Mouse (Mus musculus) MEL (cell line): ENCODE data around the gene P3h2. TPM values are rescaled to one million over a fixed set of nuclear protein-coding genes. Genes with fewer than 3 reads are reported as not detected.

Experiments
- DNase-seq: peaks from one replicate; pipeline ENCODE4 v3.0.0; 2011; ENCODE audit warnings: low read depth, low spot score
- H3K27ac ChIP-seq: 2 replicates; pipeline ENCODE4 v1.5.1; 2012; ENCODE audit warnings: low read depth, mild to moderate bottlenecking, control low read depth, low read length, moderate library complexity; ENCODE audit not compliant: control insufficient read depth
- H3K27me3 ChIP-seq, 2 experiments: fragments of 150-350 bp in 1 of 2; sonication (generic) in 1 of 2; 2 replicates each; pipeline ENCODE4 v1.6.1; 2012; ENCODE audit warnings: low read length in 2 of 2, mild to moderate bottlenecking in 2 of 2, improper control_type of control experiment in 1 of 2, moderate library complexity in 1 of 2; ENCODE audit not compliant: insufficient read depth in 2 of 2, control insufficient read depth in 1 of 2
- H3K36me3 ChIP-seq, 2 experiments: 2 replicates each; pipeline ENCODE4 v1.6.1; 2012 to 2014; ENCODE audit warnings: low read length in 2 of 2, improper control_type of control experiment in 1 of 2, inconsistent platforms in 1 of 2, mild to moderate bottlenecking in 1 of 2; ENCODE audit not compliant: insufficient read depth in 2 of 2, control insufficient read depth in 1 of 2
- H3K4me1 ChIP-seq, 2 experiments: fragments of 150-350 bp in 1 of 2; sonication (generic) in 1 of 2; 2 replicates each; pipeline ENCODE4 v1.6.1; 2012; ENCODE audit warnings: low read length in 2 of 2, improper control_type of control experiment in 1 of 2, mild to moderate bottlenecking in 1 of 2; ENCODE audit not compliant: insufficient read depth in 2 of 2, control insufficient read depth in 1 of 2
- H3K4me3 ChIP-seq, 2 experiments: fragments of 150-350 bp in 1 of 2; sonication (generic) in 1 of 2; 2 replicates each; pipeline ENCODE4 v1.5.1; 2012; ENCODE audit warnings: low read depth in 2 of 2, low read length in 2 of 2, mild to moderate bottlenecking in 2 of 2, moderate library complexity in 2 of 2, control low read depth in 1 of 2, improper control_type of control experiment in 1 of 2; ENCODE audit not compliant: control insufficient read depth in 1 of 2, insufficient read depth in 1 of 2
- H3K79me2 ChIP-seq: 2 replicates; pipeline ENCODE4 v1.6.1; 2012; ENCODE audit warnings: mild to moderate bottlenecking, low read length, moderate library complexity; ENCODE audit not compliant: control insufficient read depth, poor library complexity, insufficient read depth
- H3K9ac ChIP-seq: 2 replicates; pipeline ENCODE4 v1.6.1; 2012; ENCODE audit warnings: low read depth, mild to moderate bottlenecking, control low read depth, low read length, moderate library complexity; ENCODE audit not compliant: control insufficient read depth, poor library complexity, severe bottlenecking
- H3K9me3 ChIP-seq: fragments of 150-350 bp; sonication (generic); replicated peaks from 2 replicates; pipeline ENCODE4 v1.6.1; 2012; ENCODE audit warnings: mild to moderate bottlenecking, low read length, improper control_type of control experiment, moderate library complexity; ENCODE audit not compliant: insufficient read depth
- BHLHE40 ChIP-seq: IDR thresholded peaks from 2 replicates; pipeline ENCODE4 v1.6.1; 2012; ENCODE audit warnings: low read depth, mild to moderate bottlenecking, inconsistent platforms, low read length, improper control_type of control experiment, borderline replicate concordance
- CTCF ChIP-seq, 3 experiments: IDR thresholded peaks in 2 of 3; conservative IDR thresholded peaks in 1 of 3; 2 replicates each; pipeline ENCODE4 v1.5.1; 2011 to 2012; ENCODE audit warnings: low read length in 3 of 3, low read depth in 2 of 3, mild to moderate bottlenecking in 2 of 3, improper control_type of control experiment in 1 of 3, inconsistent platforms in 1 of 3, mixed read lengths in 1 of 3, moderate library complexity in 1 of 3; ENCODE audit not compliant: control insufficient read depth in 1 of 3, insufficient read depth in 1 of 3, poor library complexity in 1 of 3, severe bottlenecking in 1 of 3
- E2F4 ChIP-seq: IDR thresholded peaks from 2 replicates; pipeline ENCODE4 v1.6.1; 2011; ENCODE audit warnings: low read depth, low read length, improper control_type of control experiment, borderline replicate concordance
- ELF1 ChIP-seq: IDR thresholded peaks from 2 replicates; pipeline ENCODE4 v1.6.1; 2014; ENCODE audit warnings: low read depth, mild to moderate bottlenecking, inconsistent platforms, low read length, improper control_type of control experiment, moderate library complexity
- GABPA ChIP-seq: IDR thresholded peaks from 2 replicates; pipeline ENCODE4 v1.6.1; 2012; ENCODE audit warnings: low read depth, mild to moderate bottlenecking, inconsistent platforms, low read length, improper control_type of control experiment, moderate library complexity
- GATA1 ChIP-seq: IDR thresholded peaks from 2 replicates; pipeline ENCODE4 v1.6.1; 2011; ENCODE audit warnings: low read depth, low read length, improper control_type of control experiment
- KAT2A ChIP-seq: conservative IDR thresholded peaks from 2 replicates; pipeline ENCODE4 v1.6.1; 2012; ENCODE audit warnings: low read depth, low read length, improper control_type of control experiment, inconsistent platforms
- MAFK ChIP-seq: IDR thresholded peaks from 2 replicates; pipeline ENCODE4 v1.6.1; 2011; ENCODE audit warnings: low read depth, mild to moderate bottlenecking, low read length, improper control_type of control experiment, borderline replicate concordance
- MAZ ChIP-seq: IDR thresholded peaks from 2 replicates; pipeline ENCODE4 v1.6.1; 2012; ENCODE audit warnings: low read depth, mild to moderate bottlenecking, inconsistent platforms, low read length, improper control_type of control experiment
- MYC ChIP-seq: IDR thresholded peaks from 2 replicates; pipeline ENCODE4 v1.6.1; 2011; ENCODE audit warnings: low read depth, mild to moderate bottlenecking, low read length, improper control_type of control experiment, moderate library complexity
- NRF1 ChIP-seq: IDR thresholded peaks from 2 replicates; pipeline ENCODE4 v1.6.1; 2014; ENCODE audit warnings: low read depth, mild to moderate bottlenecking, inconsistent platforms, low read length, improper control_type of control experiment, moderate library complexity; ENCODE audit not compliant: poor library complexity, insufficient read depth, severe bottlenecking
- POLR2A ChIP-seq, 2 experiments: IDR thresholded peaks; 2 replicates each; pipeline ENCODE4 v1.6.1; 2011 to 2012; ENCODE audit warnings: low read length in 2 of 2, mild to moderate bottlenecking in 2 of 2, control low read depth in 1 of 2, improper control_type of control experiment in 1 of 2, low read depth in 1 of 2, moderate library complexity in 1 of 2; ENCODE audit not compliant: control insufficient read depth in 1 of 2, insufficient read depth in 1 of 2, poor library complexity in 1 of 2
- POLR2AphosphoS2 ChIP-seq: IDR thresholded peaks from 2 replicates; pipeline ENCODE4 v1.6.1; 2011; ENCODE audit warnings: low read length, improper control_type of control experiment
- POLR2AphosphoS5 ChIP-seq: IDR thresholded peaks from 2 replicates; pipeline ENCODE4 v1.6.1; 2012; ENCODE audit warnings: low read depth, borderline replicate concordance, mild to moderate bottlenecking, inconsistent platforms, low read length, moderate library complexity, mixed read lengths
- RAD21 ChIP-seq: IDR thresholded peaks from 2 replicates; pipeline ENCODE4 v1.6.1; 2011; ENCODE audit warnings: mild to moderate bottlenecking, low read depth, low read length, improper control_type of control experiment
- TAL1 ChIP-seq: IDR thresholded peaks from 2 replicates; pipeline ENCODE4 v1.6.1; 2012; ENCODE audit warnings: mild to moderate bottlenecking, inconsistent platforms, low read length, moderate library complexity, mixed read lengths
- TBP ChIP-seq: IDR thresholded peaks from 2 replicates; pipeline ENCODE4 v1.8.0; 2011; ENCODE audit warnings: low read depth, low read length, improper control_type of control experiment
- UBTF ChIP-seq: IDR thresholded peaks from 2 replicates; pipeline ENCODE4 v1.6.1; 2012; ENCODE audit warnings: low read depth, mild to moderate bottlenecking, inconsistent platforms, low read length, improper control_type of control experiment, moderate library complexity, borderline replicate concordance; ENCODE audit not compliant: insufficient read depth
- USF1 ChIP-seq: IDR thresholded peaks from 2 replicates; pipeline ENCODE4 v1.6.1; 2014; ENCODE audit warnings: low read depth, mild to moderate bottlenecking, inconsistent platforms, low read length, improper control_type of control experiment, moderate library complexity
- USF2 ChIP-seq, 2 experiments: IDR thresholded peaks; 2 replicates each; pipeline ENCODE4 v1.6.1; 2011 to 2012; ENCODE audit warnings: improper control_type of control experiment in 2 of 2, low read length in 2 of 2, borderline replicate concordance in 1 of 2, inconsistent platforms in 1 of 2, low read depth in 1 of 2, mild to moderate bottlenecking in 1 of 2; ENCODE audit not compliant: insufficient read depth in 1 of 2
- ZC3H11A ChIP-seq: IDR thresholded peaks from 2 replicates; pipeline ENCODE4 v1.6.1; 2012; ENCODE audit warnings: low read depth, mild to moderate bottlenecking, inconsistent platforms, low read length, improper control_type of control experiment
- ZKSCAN1 ChIP-seq: IDR thresholded peaks from 2 replicates; pipeline ENCODE4 v1.6.1; 2012; ENCODE audit warnings: low read depth, mild to moderate bottlenecking, inconsistent platforms, low read length, improper control_type of control experiment, moderate library complexity
- ZMIZ1 ChIP-seq: IDR thresholded peaks from 2 replicates; pipeline ENCODE4 v1.6.1; 2012; ENCODE audit warnings: low read depth, mild to moderate bottlenecking, inconsistent platforms, low read length, improper control_type of control experiment, moderate library complexity
- polyA plus RNA-seq, 2 experiments: library from polyadenylated mRNA; stranded (reverse) in 1 of 2; unstranded in 1 of 2; fragments of >175 nt in 1 of 2; fragments of >200 nt in 1 of 2; gene quantifications; 2 replicates each; pipeline versions ENCODE4 v1.2.1 to v1.2.4; 2012; ENCODE audit warnings: low replicate concordance in 2 of 2, low read depth in 1 of 2; ENCODE audit not compliant: insufficient read length in 2 of 2, insufficient read depth in 1 of 2, missing spikeins in 1 of 2
- total RNA-seq: library from RNA; depleted of rRNA; stranded (reverse); fragments of 300-350 nt; gene quantifications from 2 replicates; pipeline ENCODE4 v1.2.3, GENCODE M21; 2012

The P3h2 gene
- total and polyA plus RNA-seq, 3 experiments, result not detected

DNA sequence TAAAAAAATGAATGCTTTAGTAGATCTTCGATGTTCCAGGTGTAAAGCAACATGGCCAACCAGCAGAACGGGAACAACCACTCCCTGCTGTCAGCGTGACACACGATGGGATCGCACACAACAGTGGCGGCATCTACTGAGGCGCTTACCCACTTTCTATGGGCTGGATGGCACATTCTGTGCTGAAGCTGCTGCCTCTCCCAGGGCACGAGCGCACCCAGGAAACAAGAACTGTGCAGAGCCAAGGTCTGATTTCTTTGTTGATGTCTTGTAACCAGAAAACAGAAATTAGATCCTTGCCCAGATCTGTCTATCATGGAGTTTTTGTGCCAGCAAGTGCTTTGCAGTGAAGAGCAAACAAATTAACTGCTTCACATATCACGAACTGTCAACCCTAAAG lies 147.4 kb downstream of the P3h2 start:
- no peaks in the 10 kb centered on the region for H3K4me1 ChIP-seq
- H3K4me3 ChIP-seq, result no peak overlapping the region
- H3K36me3 ChIP-seq, result no peaks in the 10 kb centered on the region
- TF ChIP-seq USF2 (IDR thresholded peaks at IDR 0.05; ENCODE audit: borderline replicate concordance in 1 of 2, insufficient read depth in 1 of 2, low read depth in 1 of 2, low read length in 2 of 2) (no peak), E2F4 (no peak), POLR2AphosphoS2 (no peak), KAT2A (no peak), GATA1 (no peak), MYC (no peak), RAD21 (no peak), GABPA (no peak), ELF1 (no peak), TAL1 (no peak), MAZ (no peak), POLR2AphosphoS5 (no peak), BHLHE40 (no peak), MAFK (no peak)
- no peaks in the 10 kb centered on the region for H3K79me2 ChIP-seq
- H3K27ac ChIP-seq, result no peak overlapping the region
- no peaks in the 10 kb centered on the region for H3K9me3 ChIP-seq
- H3K9ac ChIP-seq, result no peak overlapping the region
- H3K27me3 ChIP-seq, result no peaks in the 10 kb centered on the region
- no peak for DNase-seq

DNA sequence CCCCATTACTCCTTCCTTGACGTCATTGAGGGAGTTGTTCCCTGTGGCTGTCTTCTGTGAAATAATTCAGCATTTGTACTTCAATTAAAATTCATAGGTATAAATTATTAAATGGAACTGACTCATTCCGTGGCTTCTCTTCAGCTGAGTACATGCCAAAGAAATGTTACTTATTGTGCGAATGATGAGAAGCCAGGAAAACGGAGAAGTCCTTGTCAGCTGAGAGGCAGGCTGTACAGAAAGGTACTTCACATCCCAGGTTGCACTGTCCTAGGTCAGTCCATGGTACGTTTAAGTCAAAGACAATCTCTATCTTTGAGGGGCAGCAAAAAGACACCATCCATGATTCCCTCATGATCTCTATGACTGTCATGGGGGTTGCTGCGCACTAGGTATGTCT lies 148.8 kb downstream of the P3h2 start:
- no peaks in the 10 kb centered on the region for H3K9me3 ChIP-seq
- H3K4me1 ChIP-seq, result no peaks in the 10 kb centered on the region
- no peak overlapping the region for H3K9ac ChIP-seq
- H3K4me3 ChIP-seq, result no peak overlapping the region
- no peaks in the 10 kb centered on the region for H3K79me2 ChIP-seq
- H3K36me3 ChIP-seq, result no peaks in the 10 kb centered on the region
- no peak overlapping the region for H3K27ac ChIP-seq
- TF ChIP-seq UBTF (no peak), USF2 (IDR thresholded peaks at IDR 0.05; ENCODE audit: borderline replicate concordance in 1 of 2, insufficient read depth in 1 of 2, low read depth in 1 of 2, low read length in 2 of 2) (no peak), POLR2AphosphoS5 (no peak), ZC3H11A (no peak), ZMIZ1 (no peak), GATA1 (no peak), CTCF (IDR thresholded peaks at IDR 0.05 in 2 of 3, conservative IDR thresholded peaks at IDR 0.05 in 1 of 3; ENCODE audit: control insufficient read depth in 1 of 3, insufficient read depth in 1 of 3, low read depth in 2 of 3, low read length in 3 of 3, poor library complexity in 1 of 3, severe bottlenecking in 1 of 3) (no peak), NRF1 (no peak), POLR2AphosphoS2 (no peak), TBP (no peak), POLR2A (IDR thresholded peaks at IDR 0.05; ENCODE audit: control insufficient read depth in 1 of 2, insufficient read depth in 1 of 2, low read depth in 1 of 2, low read length in 2 of 2, poor library complexity in 1 of 2) (no peak), ZKSCAN1 (no peak), USF1 (no peak)
- DNase-seq, result no peak
- no peaks in the 10 kb centered on the region for H3K27me3 ChIP-seq
